Mouse (Mus musculus) lung, embryonic 16.5 days (tissue): ENCODE measurements at regions not wholly inside any gene's neighbourhood (a gene's known extent, or its start where the extent isn't known, plus 50 kb on each side); places are given as distances from the start of the nearest gene placed in this dataset.

ENCODE experiments used
- ATAC-seq: fragments of 200-750 bp; cut with Nextera tagmentation; 2 replicates; pipeline ENCODE4 v1.8.0; 2017; ENCODE audit warnings: low read depth, mild to moderate bottlenecking, moderate library complexity
- H3K27ac ChIP-seq: fragments of 300-500 bp; sonication (generic); 2 replicates; pipeline ENCODE4 v1.5.1; 2014; ENCODE audit warnings: mild to moderate bottlenecking, control low read depth, low read length
- H3K27me3 ChIP-seq: fragments of 300-500 bp; sonication (generic); 2 replicates; pipeline ENCODE4 v1.6.1; 2014; ENCODE audit warnings: low read depth, low read length, mixed read lengths; ENCODE audit not compliant: control insufficient read depth, insufficient read depth
- H3K36me3 ChIP-seq: fragments of 300-500 bp; sonication (generic); 2 replicates; pipeline ENCODE4 v1.6.1; 2014; ENCODE audit warnings: low read length; ENCODE audit not compliant: control insufficient read depth, insufficient read depth
- H3K4me1 ChIP-seq: fragments of 300-500 bp; sonication (generic); replicated peaks from 2 replicates; pipeline ENCODE4 v1.6.1; 2014; ENCODE audit warnings: low read length, mixed read lengths; ENCODE audit not compliant: control insufficient read depth, insufficient read depth
- H3K4me2 ChIP-seq: fragments of 300-500 bp; sonication (generic); 2 replicates; pipeline ENCODE4 v1.6.1; 2014; ENCODE audit warnings: low read depth, low read length, control low read depth
- H3K4me3 ChIP-seq: fragments of 300-500 bp; sonication (generic); 2 replicates; pipeline ENCODE4 v1.5.1; 2014; ENCODE audit warnings: mild to moderate bottlenecking, low read length, control low read depth
- H3K9ac ChIP-seq: fragments of 300-500 bp; sonication (generic); 2 replicates; pipeline ENCODE4 v1.6.1; 2014; ENCODE audit warnings: low read length, control low read depth
- H3K9me3 ChIP-seq: fragments of 300-500 bp; sonication (generic); 2 replicates; pipeline ENCODE4 v1.6.1; 2016; ENCODE audit warnings: low read length; ENCODE audit not compliant: control insufficient read depth
- WGBS: fragments of 180-500 bp; shearing (Covaris S2); extraction: QIAGEN DNeasy Blood & Tissue Kit; methylation state at CpG from one replicate; pipeline ENCODE4 v1.1.7; 2014; 5-methylcytosine and 5-hydroxymethylcytosine counted together

DNA sequence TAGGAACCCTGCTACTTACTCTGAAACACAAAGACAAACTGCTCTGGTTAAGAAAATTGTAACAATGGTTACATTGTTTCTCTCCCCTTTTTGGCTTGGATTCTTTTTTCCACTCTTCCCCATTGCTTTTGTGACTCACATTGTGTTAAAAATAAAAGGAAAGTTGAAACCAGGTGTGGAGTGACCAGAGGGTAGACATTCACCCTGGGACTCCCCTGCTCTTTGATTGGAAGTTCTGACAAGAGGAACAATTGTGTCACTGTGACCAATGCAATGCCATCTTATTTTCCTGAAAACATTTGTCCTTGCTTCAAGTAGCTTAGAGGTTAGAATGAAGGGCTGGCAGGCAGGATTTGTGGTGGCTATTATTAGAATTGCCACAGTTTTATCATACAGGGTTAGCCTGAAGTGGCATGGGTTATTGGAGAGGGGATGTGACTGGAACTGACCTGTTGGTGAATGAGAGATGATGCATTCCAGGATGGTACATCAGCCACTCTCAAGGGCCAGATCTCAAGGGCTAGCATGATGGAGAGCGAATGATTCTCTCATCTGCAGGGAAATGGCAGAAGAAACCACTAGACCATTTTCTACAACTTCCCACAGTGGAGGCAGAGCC is 112.6 kb upstream of the Tbl1xr1 start:
- Histone ChIP-seq H3K27me3 (no peaks in the 10 kb centered on the region), H3K4me3 (no peak overlapping the region), H3K9ac (no peak overlapping the region), H3K27ac (peak overlapping the region; percentile 83), H3K4me1 (peaks cover 26% of the 10 kb centered on the region), H3K9me3 (no peaks in the 10 kb centered on the region), H3K36me3 (no peaks in the 10 kb centered on the region), H3K4me2 (no peak overlapping the region)
- no peak for ATAC-seq
- 89% methylated on average over 1 of the region's 1 CpGs for WGBS

DNA sequence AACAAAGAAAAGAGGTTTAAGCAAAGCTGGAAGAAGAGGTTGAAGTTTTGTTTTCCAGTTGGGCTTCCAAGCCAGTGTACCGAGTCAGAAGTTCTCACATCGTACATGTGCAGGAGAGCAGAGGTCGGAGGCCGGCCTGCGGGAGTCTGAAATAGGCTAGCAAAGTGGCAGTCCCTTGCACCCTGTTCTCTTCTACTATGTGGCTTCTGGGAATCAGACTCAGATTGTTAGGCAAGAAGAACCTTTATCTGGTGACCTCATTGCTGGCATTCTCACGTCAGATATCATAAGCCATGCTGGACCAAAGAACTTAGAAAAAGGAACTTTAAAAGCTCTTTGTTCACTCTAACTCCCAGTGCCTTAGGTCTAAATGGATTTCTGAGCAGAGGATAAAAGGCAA is 112.0 kb upstream of the Tbl1xr1 start:
- Histone ChIP-seq H3K4me1 (peaks cover 26% of the 10 kb centered on the region), H3K4me2 (no peak overlapping the region), H3K4me3 (no peak overlapping the region), H3K9me3 (no peaks in the 10 kb centered on the region), H3K9ac (no peak overlapping the region), H3K36me3 (no peaks in the 10 kb centered on the region), H3K27ac (no peak overlapping the region), H3K27me3 (no peaks in the 10 kb centered on the region)
- 83% methylated on average over 6 of the region's 6 CpGs for WGBS
- no peak for ATAC-seq

- no peaks in the 10 kb centered on the region for H3K36me3 ChIP-seq
- H3K27ac ChIP-seq, result no peak overlapping the region
- H3K27me3 ChIP-seq, result no peaks in the 10 kb centered on the region
- H3K4me1 ChIP-seq, result peaks cover 26% of the 10 kb centered on the region
- no peak overlapping the region for H3K9ac ChIP-seq
- H3K4me2 ChIP-seq, result no peak overlapping the region
- ATAC-seq, result no peak
- H3K4me3 ChIP-seq, result no peak overlapping the region
- H3K9me3 ChIP-seq, result no peaks in the 10 kb centered on the region
- 90% methylated on average over 1 of the region's 1 CpGs for whole genome bisulfite sequencing
These were observed 110.9 kb upstream of the Tbl1xr1 start for GRCm38 (mm10) chr3:21965556-21965955.

DNA sequence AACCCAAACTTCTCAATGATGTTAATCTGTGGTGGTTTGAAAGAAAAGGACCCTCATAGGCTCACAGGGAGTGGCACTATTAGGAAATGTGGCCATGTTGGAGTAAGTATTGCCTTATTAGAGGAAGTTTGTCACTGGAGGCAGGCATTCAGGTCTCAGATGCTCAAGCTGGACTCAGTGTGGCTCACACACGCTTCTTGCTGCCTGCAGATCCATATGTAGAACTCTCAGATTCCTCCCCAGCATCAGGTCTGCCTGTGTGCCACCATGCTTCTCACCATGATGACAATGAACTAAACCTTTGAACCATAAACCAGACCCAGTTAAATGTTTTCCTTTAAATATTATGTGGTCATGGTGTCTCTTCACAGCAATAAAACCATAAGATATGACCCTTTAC is 104.7 kb upstream of the Tbl1xr1 start:
- no peak for ATAC-seq
- H3K36me3 ChIP-seq, result no peaks in the 10 kb centered on the region

GRCm38 (mm10) chr3:21973153-21973552 is 103.3 kb upstream of the Tbl1xr1 start:
- H3K4me2 ChIP-seq, result no peak overlapping the region
- H3K4me1 ChIP-seq, result no peaks in the 10 kb centered on the region
- H3K36me3 ChIP-seq, result no peaks in the 10 kb centered on the region
- H3K9me3 ChIP-seq, result no peaks in the 10 kb centered on the region
- H3K27ac ChIP-seq, result no peak overlapping the region
- no peak overlapping the region for H3K4me3 ChIP-seq
- 91% methylated on average over 1 of the region's 1 CpGs for WGBS
- H3K27me3 ChIP-seq, result no peaks in the 10 kb centered on the region
- no peak for ATAC-seq
- H3K9ac ChIP-seq, result no peak overlapping the region

More for the DNA sequence above, 104.7 kb upstream of the Tbl1xr1 start:
- no peak overlapping the region for H3K4me3 ChIP-seq
- no peak overlapping the region for H3K27ac ChIP-seq
- no peak overlapping the region for H3K4me2 ChIP-seq
- H3K9me3 ChIP-seq, result no peaks in the 10 kb centered on the region
- no peaks in the 10 kb centered on the region for H3K27me3 ChIP-seq
- no peak overlapping the region for H3K9ac ChIP-seq
- WGBS, result 88% methylated on average over 1 of the region's 1 CpGs
- no peaks in the 10 kb centered on the region for H3K4me1 ChIP-seq

DNA sequence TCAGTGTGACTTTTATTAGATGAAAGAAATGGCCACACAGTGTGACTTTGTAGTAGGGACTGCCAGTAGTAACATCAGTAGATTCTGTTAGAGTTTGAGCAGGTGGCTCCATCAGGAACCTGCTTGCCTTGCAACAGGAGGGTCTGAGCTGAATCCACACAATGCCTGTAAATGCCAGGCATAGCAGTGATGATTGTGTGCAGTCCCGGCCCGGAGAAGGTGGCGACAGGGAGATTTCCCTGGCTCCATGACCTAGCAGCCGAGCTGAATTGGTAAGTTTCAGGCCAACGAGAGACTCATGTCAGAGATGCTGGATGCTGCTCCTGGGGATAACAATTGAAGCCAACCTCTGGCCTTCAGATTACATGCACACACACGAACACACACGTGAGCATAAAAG is 102.8 kb upstream of the Tbl1xr1 start:
- ATAC-seq, result no peak
- no peaks in the 10 kb centered on the region for H3K4me1 ChIP-seq
- no peaks in the 10 kb centered on the region for H3K27me3 ChIP-seq
- 78% methylated on average over 7 of the region's 7 CpGs for WGBS
- no peaks in the 10 kb centered on the region for H3K36me3 ChIP-seq
- no peak overlapping the region for H3K27ac ChIP-seq
- no peak overlapping the region for H3K9ac ChIP-seq
- H3K4me2 ChIP-seq, result no peak overlapping the region
- H3K9me3 ChIP-seq, result no peaks in the 10 kb centered on the region
- no peak overlapping the region for H3K4me3 ChIP-seq

GRCm38 (mm10) chr3:21974766-21975165 is 101.7 kb upstream of the Tbl1xr1 start:
- no peaks in the 10 kb centered on the region for H3K36me3 ChIP-seq
- no peaks in the 10 kb centered on the region for H3K27me3 ChIP-seq
- no peak overlapping the region for H3K27ac ChIP-seq
- no peaks in the 10 kb centered on the region for H3K4me1 ChIP-seq
- no peak for ATAC-seq
- no peaks in the 10 kb centered on the region for H3K9me3 ChIP-seq
- 73% methylated on average over 2 of the region's 2 CpGs for WGBS
- H3K4me3 ChIP-seq, result no peak overlapping the region
- H3K4me2 ChIP-seq, result no peak overlapping the region
- H3K9ac ChIP-seq, result no peak overlapping the region

- Histone ChIP-seq H3K36me3 (no peaks in the 10 kb centered on the region), H3K4me2 (no peak overlapping the region), H3K27ac (no peak overlapping the region), H3K4me1 (no peaks in the 10 kb centered on the region), H3K9ac (no peak overlapping the region), H3K27me3 (no peaks in the 10 kb centered on the region), H3K4me3 (no peak overlapping the region), H3K9me3 (no peaks in the 10 kb centered on the region)
- WGBS, result 75% methylated on average over 1 of the region's 1 CpGs
- ATAC-seq, result no peak
These were observed 98.7 kb upstream of the Tbl1xr1 start for GRCm38 (mm10) chr3:21977775-21978174.

GRCm38 (mm10) chr3:21982991-21983390 is 93.5 kb upstream of the Tbl1xr1 start:
- Histone ChIP-seq H3K27me3 (no peaks in the 10 kb centered on the region), H3K4me3 (no peak overlapping the region), H3K36me3 (no peaks in the 10 kb centered on the region), H3K27ac (no peak overlapping the region), H3K9me3 (no peaks in the 10 kb centered on the region), H3K9ac (no peak overlapping the region), H3K4me1 (no peaks in the 10 kb centered on the region), H3K4me2 (no peak overlapping the region)
- WGBS, result 84% methylated on average over 8 of the region's 8 CpGs
- ATAC-seq, result no peak
